Mouse (Mus musculus) bone marrow macrophage, adult 2 months (primary cell): ENCODE data around the gene Ssrp1.

Experiments
- CTCF ChIP-seq: IDR thresholded peaks from 2 replicates; pipeline ENCODE4 v1.5.1; 2012; ENCODE audit warnings: low read depth, mild to moderate bottlenecking, low read length, moderate library complexity
- POLR2A ChIP-seq: IDR thresholded peaks from 2 replicates; pipeline ENCODE4 v1.6.1; 2012; ENCODE audit warnings: mild to moderate bottlenecking, low read depth, low read length, borderline replicate concordance

GRCm38 (mm10) chr2:85004341-85004740 is 32.7 kb upstream of the Ssrp1 start:
- TF ChIP-seq POLR2A, result no peak
- TF ChIP-seq CTCF, result no peak
